Mouse (Mus musculus) limb, embryonic 14.5 days (tissue): Measurements from ENCODE around the gene Hmga1b. TPM values are rescaled to one million over a fixed set of nuclear protein-coding genes. Genes with fewer than 3 reads are reported as not detected.
A peak's percentile ranks its signal among the peaks of the same experiment; 100 is the strongest.

Source experiments
- ATAC-seq: fragments of 200-750 bp; cut with Nextera tagmentation; 2 replicates; pipeline ENCODE4 v1.8.0; 2017; ENCODE audit warnings: low read depth, moderate number of reproducible peaks, moderate TSS enrichment; ENCODE audit not compliant: low FRiP score
- DNase-seq: peaks from one replicate; pipeline ENCODE4 v3.0.0-alpha.2; 2015; ENCODE audit warnings: low spot score
- H3K27ac ChIP-seq: fragments of 300-500 bp; sonication (generic); replicated peaks from 2 replicates; pipeline ENCODE4 v1.5.1; 2014; ENCODE audit warnings: low read depth, mild to moderate bottlenecking, low read length, moderate library complexity, mixed read lengths
- H3K27me3 ChIP-seq: fragments of 300-500 bp; sonication (generic); 2 replicates; pipeline ENCODE4 v1.6.1; 2014; ENCODE audit warnings: low read length, mixed read lengths; ENCODE audit not compliant: control insufficient read depth, insufficient read depth
- H3K36me3 ChIP-seq: fragments of 300-500 bp; sonication (generic); 2 replicates; pipeline ENCODE4 v1.6.1; 2014; ENCODE audit warnings: mild to moderate bottlenecking, low read length, moderate library complexity, mixed read lengths; ENCODE audit not compliant: control insufficient read depth, insufficient read depth
- H3K4me1 ChIP-seq: fragments of 300-500 bp; sonication (generic); 2 replicates; pipeline ENCODE4 v1.6.1; 2014; ENCODE audit warnings: antibody characterized with exemption, low read length, mixed read lengths; ENCODE audit not compliant: control insufficient read depth, insufficient read depth
- H3K4me2 ChIP-seq: fragments of 300-500 bp; sonication (generic); replicated peaks from 2 replicates; pipeline ENCODE4 v1.6.1; 2014; ENCODE audit warnings: low read depth, mild to moderate bottlenecking, low read length, moderate library complexity; ENCODE audit not compliant: severe bottlenecking
- H3K4me3 ChIP-seq: fragments of 300-500 bp; sonication (generic); replicated peaks from 2 replicates; pipeline ENCODE4 v1.5.1; 2014; ENCODE audit warnings: low read length
- H3K9ac ChIP-seq: fragments of 300-500 bp; sonication (generic); 2 replicates; pipeline ENCODE4 v1.6.1; 2014; ENCODE audit warnings: mild to moderate bottlenecking, low read depth, low read length, moderate library complexity; ENCODE audit not compliant: severe bottlenecking
- H3K9me3 ChIP-seq: fragments of 300-500 bp; sonication (generic); 2 replicates; pipeline ENCODE4 v1.6.1; 2016; ENCODE audit warnings: low read length; ENCODE audit not compliant: control insufficient read depth
- POLR2A ChIP-seq: fragments of 200-500 bp; IDR thresholded peaks from 2 replicates; pipeline ENCODE4 v1.8.0; 2012; ENCODE audit warnings: inconsistent platforms, mild to moderate bottlenecking, moderate library complexity, borderline replicate concordance; ENCODE audit not compliant: insufficient read depth, insufficient read length; ENCODE audit errors: extremely low read depth
- WGBS: fragments of 180-500 bp; shearing (Covaris S2); extraction: QIAGEN DNeasy Blood & Tissue Kit; methylation state at CpG from one replicate; pipeline ENCODE4 v1.1.7; 2014; 5-methylcytosine and 5-hydroxymethylcytosine counted together
- polyA plus RNA-seq, 2 experiments: library from polyadenylated mRNA; depleted of rRNA in 1 of 2; stranded (reverse) in 1 of 2; unstranded in 1 of 2; fragments of >200 nt; fragmentation: Nextera tagmentation in 1 of 2; extraction: Ambion mirVana in 1 of 2; gene quantifications; 2 replicates each; pipeline versions ENCODE4 v1.2.1 to v1.2.3; 2012 to 2014

The Hmga1b gene
- polyA plus RNA-seq, 2 experiments, result 1.8 to 4.2 TPM

DNA sequence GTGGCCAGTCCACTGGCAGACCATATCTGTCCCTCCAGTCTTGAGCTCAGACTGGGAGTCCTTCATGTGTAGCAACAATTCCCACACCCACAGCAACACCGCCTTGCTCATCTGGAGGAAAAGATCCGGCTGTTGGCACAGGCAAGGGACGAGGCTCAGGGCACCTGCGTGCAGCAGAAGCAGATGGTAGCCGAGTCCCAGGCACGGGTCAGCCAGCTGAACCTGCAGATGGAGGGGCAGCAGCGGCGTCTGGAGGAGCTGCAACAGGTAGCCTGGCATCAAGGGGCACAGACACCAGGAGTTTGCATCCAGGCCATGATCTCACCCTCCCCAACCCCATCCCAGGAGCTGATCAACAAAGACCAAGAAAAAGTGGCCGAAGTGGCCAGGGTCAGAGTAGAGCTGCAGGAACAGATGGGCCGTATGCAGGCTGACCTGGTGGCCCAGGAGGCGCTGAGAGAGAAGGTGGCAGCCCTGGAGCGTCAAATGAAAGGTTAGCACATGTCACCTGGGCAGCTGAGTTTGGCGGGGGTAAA lies 42.7 kb upstream of the Hmga1b start:
- Histone ChIP-seq H3K4me3 (no peak overlapping the region), H3K4me2 (0 out of 2 replicates have a peak overlapping the region, but pooled peaks have one; percentile 98), H3K9ac (no peak overlapping the region), H3K9me3 (no peaks in the 10 kb centered on the region), H3K36me3 (peaks cover 36% of the 10 kb centered on the region), H3K4me1 (peaks cover 11% of the 10 kb centered on the region), H3K27ac (no peak overlapping the region), H3K27me3 (no peaks in the 10 kb centered on the region)
- no peak for ATAC-seq
- no peak for DNase-seq
- no peak for TF ChIP-seq POLR2A
- 91% methylated on average over 13 of the region's 13 CpGs for WGBS

DNA sequence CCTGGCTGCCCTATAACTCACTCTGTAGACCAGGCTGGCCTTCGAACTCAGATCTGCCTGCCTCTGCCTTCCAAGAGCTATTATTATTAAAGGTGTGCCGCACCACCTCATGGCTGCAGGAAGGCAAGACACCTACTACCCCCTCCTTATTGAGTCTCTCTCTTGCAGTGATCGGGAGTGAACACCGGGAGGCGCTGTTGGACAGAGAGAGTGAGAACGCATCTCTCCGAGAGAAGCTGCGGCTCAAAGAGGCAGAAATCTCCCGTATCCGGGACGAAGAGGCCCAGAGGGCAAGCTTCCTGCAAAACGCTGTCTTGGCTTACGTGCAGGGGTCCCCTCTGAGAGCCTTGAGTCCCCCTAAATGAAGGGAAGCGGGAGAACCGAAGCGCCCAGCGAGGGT lies 42.1 kb upstream of the Hmga1b start:
- peak; percentile 90 for DNase-seq
- Histone ChIP-seq H3K9ac (peak overlapping the region; percentile 76), H3K4me2 (peak overlapping the region; percentile 98), H3K4me1 (peaks cover 11% of the 10 kb centered on the region), H3K36me3 (peaks cover 39% of the 10 kb centered on the region), H3K4me3 (peak overlapping the region; percentile 71), H3K9me3 (no peaks in the 10 kb centered on the region), H3K27me3 (no peaks in the 10 kb centered on the region), H3K27ac (no peak overlapping the region; the same call in 1 of the 2 replicates)
- TF ChIP-seq POLR2A, result no peak
- WGBS, result 15% methylated on average over 17 of the region's 17 CpGs
- peak; percentile 32; the same call in 1 of the 2 replicates for ATAC-seq

DNA sequence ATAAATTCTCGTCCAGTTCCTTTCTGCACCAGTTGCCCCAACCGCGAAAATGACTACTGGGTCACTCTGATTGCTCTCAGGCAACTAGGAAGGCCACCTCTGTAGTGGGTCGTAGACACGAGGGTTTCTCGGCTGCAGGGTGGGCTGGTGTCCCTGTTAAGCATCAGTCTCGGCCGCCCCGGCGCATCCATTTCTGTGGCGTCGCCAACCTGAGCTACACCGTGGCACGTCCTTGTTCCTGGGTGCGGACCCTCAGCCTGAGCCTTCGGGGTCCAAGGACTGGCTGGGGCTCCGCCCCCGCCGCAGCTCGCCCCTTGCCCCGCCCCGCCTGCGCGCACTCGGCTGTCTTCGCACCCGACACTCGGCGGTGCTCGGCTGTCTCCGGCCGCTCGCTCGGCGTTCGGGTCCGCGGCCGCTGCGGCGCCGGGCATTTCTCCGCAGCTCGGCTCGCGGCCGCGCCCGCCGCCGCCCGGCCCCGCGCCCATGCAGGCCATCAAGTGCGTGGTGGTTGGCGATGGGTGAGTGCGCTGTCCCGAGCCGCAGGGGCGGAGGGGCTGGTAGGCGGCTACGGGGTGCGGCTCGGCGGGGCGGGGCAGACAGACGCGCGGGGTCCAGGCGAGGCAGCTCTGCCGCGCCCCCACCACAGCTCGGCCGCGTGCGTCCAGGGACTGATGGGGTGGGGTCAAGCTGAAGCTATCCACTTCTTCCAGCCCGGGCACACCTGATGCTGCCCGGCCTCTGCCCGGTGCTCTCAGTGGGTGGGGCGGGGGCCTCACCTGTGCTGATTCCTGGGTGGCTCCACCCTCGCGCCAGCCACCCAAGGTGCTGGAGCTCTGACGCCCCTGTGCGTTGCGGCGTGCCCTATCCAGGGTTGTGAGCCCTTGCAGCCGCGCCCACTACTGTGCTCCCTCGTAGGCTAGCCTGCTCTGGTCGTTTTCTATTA lies 41.2 kb upstream of the Hmga1b start, which contains the start of gene Rac3:
TSS of gene Rac3 (plus strand) at position 347 of the 943 bp plus-strand sequence.
- peak; percentile 66 for DNase-seq
- 2% methylated on average over 45 of the region's 90 CpGs for WGBS
- Histone ChIP-seq H3K9me3 (no peaks in the 10 kb centered on the region), H3K36me3 (peaks cover 34% of the 10 kb centered on the region), H3K4me2 (peak within 1 kb of the TSS; percentile 98), H3K4me3 (peak within 1 kb of the TSS; percentile 71), H3K4me1 (peaks cover 11% of the 10 kb centered on the region), H3K27ac (no peak within 1 kb of the TSS; the same call in 1 of the 2 replicates), H3K27me3 (no peaks in the 10 kb centered on the region), H3K9ac (peak within 1 kb of the TSS; percentile 76)
- TF ChIP-seq POLR2A, result 0 out of 2 replicates have a peak, but pooled peaks have one; percentile 29
- peak; percentile 89 for ATAC-seq

- TF ChIP-seq POLR2A, result no peak
- DNase-seq, result no peak
- no peak for ATAC-seq
- Histone ChIP-seq H3K4me2 (peak overlapping the region; percentile 98), H3K9ac (peak overlapping the region; percentile 76), H3K4me3 (peak overlapping the region; percentile 71), H3K4me1 (peaks cover 15% of the 10 kb centered on the region), H3K36me3 (peaks cover 32% of the 10 kb centered on the region), H3K9me3 (no peaks in the 10 kb centered on the region), H3K27ac (no peak overlapping the region), H3K27me3 (no peaks in the 10 kb centered on the region)
- WGBS, result 20% methylated on average over 21 of the region's 21 CpGs
These were observed 40.4 kb upstream of the Hmga1b start for GRCm38 (mm10) chr11:120722067-120722630.

DNA sequence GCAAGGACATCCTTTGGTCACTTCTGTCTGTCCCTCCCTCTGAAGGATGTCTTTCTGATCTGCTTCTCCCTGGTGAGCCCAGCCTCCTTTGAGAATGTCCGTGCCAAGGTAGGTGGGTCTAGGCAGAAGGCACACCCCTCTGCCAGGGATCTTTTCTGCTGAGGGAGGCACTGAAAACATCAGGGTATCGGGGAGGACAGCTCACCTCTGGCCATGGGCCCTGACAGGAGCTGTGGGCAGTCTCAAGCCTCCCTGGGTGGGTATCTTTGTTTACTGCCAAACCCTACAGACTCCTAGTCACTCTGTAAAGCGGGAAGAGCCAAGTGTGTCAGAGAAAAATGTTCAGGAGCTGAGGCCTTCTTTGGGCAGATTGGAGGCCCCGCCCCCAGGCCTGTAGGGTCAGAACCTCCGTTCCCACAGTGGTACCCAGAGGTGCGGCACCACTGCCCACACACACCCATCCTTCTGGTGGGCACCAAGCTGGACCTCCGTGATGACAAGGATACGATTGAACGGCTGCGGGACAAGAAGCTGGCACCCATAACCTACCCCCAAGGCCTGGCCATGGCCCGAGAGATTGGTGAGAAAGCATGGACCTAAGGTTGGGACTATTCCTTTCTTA lies 39.7 kb upstream of the Hmga1b start:
- Histone ChIP-seq H3K4me3 (no peak overlapping the region), H3K9me3 (no peaks in the 10 kb centered on the region), H3K27me3 (no peaks in the 10 kb centered on the region), H3K36me3 (peaks cover 25% of the 10 kb centered on the region), H3K4me1 (peaks cover 15% of the 10 kb centered on the region), H3K27ac (no peak overlapping the region), H3K4me2 (no peak overlapping the region), H3K9ac (no peak overlapping the region)
- no peak for TF ChIP-seq POLR2A
- DNase-seq, result no peak
- no peak for ATAC-seq
- WGBS, result 88% methylated on average over 11 of the region's 11 CpGs
